Mouse (Mus musculus) A20 (cell line): ENCODE data around the gene Prkaca.
"Not testable (repeated sequence)": the region's sequence is repeated elsewhere in the genome, so short reads cannot be mapped to it uniquely, and the experiment has no call there.

Experiments used
- DNase-seq: peaks from one replicate; pipeline ENCODE4 v3.0.0-alpha.2; 2011; ENCODE audit warnings: low read depth, low spot score

The Prkaca gene

GRCm38 (mm10) chr8:83976101-83976630, 3.4 kb downstream of the Prkaca start:
- DNase-seq: peak; percentile 45

GRCm38 (mm10) chr8:83976779-83977350, 4.1 kb downstream of the Prkaca start:
- DNase-seq: peak; percentile 36

- no peak for DNase-seq
Observed at GRCm38 (mm10) chr8:83977646-83978045, 4.9 kb downstream of the Prkaca start.

DNA sequence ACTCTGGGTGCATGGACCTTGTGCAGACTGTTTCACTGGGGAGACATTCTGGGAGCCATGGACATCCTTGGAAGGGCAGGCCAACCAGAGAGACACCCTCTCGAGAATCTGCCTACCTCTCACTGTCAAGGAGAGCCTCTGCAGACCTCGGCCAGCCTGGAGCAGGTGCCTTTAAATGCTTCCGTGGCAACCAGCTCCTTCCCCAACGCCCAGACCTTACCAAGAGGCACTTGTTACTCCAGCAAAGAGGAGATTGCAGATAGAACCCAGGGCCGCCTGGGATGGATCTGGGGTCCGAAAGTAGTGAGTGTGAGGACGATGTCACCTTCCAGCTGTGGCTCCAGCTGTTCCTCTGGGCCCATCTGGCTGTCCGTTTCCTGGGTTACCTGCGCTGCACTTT, 5.4 kb downstream of the Prkaca start:
- DNase-seq: no peak

DNA sequence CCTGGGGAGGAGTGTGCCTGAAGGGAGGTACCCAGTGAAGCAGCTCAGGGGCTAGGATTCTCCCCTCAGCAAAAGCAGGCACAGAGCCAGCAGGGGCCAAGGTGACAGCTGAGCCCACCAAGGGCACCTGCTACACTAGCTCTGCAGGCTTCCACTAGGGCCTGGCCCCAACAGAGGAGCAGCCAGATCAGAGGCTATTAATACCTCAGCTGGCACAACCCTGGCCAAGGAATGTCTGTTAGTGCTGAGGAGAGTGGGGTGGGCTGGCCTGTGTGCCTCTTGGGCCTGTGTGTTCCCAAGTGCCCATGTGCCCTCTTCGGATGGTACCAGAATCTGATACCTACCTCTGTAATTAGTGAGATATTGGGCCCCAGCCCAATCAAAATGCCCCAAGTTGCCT, 7.5 kb downstream of the Prkaca start:
- DNase-seq: no peak

GRCm38 (mm10) chr8:83980845-83981244, 8.1 kb downstream of the Prkaca start:
- DNase-seq: no peak

- no peak for DNase-seq
Observed at GRCm38 (mm10) chr8:83981533-83981932, 8.7 kb downstream of the Prkaca start.

GRCm38 (mm10) chr8:83982449-83982848, 9.7 kb downstream of the Prkaca start:
- DNase-seq: no peak

GRCm38 (mm10) chr8:83983222-83983621, 10.4 kb downstream of the Prkaca start:
- not testable (repeated sequence) for DNase-seq

DNA sequence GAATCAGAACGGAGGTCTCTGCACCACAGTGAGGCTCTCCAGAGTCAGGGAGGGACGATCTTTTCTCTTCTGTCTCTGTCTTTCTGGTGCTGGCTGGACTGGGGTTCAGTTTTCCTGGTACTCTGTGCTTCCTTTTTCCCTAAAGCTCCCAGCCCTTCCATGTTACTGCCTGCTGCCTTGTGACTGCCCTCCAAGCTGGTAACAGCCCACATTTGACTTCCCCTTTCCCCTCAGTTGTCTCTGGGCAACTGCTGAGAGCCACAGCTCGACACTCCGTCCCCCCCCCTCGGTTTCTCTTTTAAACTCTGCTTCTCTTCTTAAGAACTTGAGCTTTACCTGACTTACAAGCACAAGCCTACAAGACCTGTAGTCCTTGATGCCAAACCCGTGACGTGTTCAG, 16.4 kb downstream of the Prkaca start:
- DNase-seq: peak; percentile 68

DNA sequence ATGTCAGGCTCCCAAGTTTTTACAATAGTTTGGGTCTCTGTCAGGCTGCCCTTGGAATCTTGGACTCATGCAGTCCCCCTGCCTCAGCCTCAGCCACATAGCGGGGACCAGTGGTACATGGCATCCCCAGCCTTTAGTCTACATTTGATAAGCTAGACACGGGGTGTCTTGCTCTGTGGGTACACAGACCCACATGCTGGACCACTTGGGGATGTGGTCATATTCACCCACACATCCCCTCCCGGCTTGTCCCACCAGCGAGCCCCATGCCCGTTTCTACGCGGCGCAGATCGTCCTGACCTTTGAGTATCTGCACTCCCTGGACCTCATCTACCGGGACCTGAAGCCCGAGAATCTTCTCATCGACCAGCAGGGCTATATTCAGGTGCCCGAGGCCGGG, 17.4 kb downstream of the Prkaca start:
- DNase-seq: no peak

DNA sequence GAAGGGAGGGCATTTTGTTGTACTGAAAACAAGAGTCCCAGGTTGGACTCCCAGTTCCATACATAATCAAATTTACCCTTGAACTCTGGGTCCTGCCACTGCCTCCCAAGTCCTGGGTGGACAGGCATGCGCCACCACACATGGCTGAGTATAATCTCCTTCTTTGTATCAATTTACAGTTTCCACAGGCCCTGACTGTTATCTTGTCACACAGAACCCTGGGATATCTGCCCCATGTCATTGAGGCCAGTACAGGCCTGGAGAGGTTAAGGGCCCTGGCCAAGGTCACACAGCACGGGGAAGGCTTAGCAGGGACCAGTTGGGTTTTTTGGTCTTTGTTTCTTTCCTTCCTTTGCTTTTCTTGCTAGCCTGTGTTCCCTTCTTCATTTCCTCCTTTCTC, 19.7 kb downstream of the Prkaca start:
- no peak for DNase-seq

GRCm38 (mm10) chr8:83994030-83994429, 21.2 kb downstream of the Prkaca start:
- no peak for DNase-seq

DNA sequence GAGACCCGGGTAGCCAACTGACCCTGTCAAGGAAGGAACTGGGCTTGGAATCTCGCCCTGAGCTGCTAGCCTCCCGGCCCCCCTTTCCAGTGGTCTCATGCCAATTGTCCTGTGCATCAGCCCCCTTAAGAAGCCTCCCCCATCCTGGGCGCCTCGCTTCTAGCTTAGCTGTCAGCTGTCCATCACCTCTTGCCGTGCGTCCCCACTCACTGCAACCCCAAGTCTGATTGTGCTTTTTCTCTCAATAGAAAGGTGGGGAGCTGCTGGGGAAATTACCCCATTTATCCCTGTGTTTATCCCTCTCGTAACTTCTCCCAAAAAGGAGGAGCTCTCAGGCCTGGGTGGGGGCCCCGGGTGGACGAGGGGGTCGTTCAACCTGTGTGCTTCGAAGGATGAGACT, 23.2 kb downstream of the Prkaca start:
- no peak for DNase-seq

GRCm38 (mm10) chr8:83996567-83997505, 24.0 kb downstream of the Prkaca start:
- peak; percentile 91 for DNase-seq

DNA sequence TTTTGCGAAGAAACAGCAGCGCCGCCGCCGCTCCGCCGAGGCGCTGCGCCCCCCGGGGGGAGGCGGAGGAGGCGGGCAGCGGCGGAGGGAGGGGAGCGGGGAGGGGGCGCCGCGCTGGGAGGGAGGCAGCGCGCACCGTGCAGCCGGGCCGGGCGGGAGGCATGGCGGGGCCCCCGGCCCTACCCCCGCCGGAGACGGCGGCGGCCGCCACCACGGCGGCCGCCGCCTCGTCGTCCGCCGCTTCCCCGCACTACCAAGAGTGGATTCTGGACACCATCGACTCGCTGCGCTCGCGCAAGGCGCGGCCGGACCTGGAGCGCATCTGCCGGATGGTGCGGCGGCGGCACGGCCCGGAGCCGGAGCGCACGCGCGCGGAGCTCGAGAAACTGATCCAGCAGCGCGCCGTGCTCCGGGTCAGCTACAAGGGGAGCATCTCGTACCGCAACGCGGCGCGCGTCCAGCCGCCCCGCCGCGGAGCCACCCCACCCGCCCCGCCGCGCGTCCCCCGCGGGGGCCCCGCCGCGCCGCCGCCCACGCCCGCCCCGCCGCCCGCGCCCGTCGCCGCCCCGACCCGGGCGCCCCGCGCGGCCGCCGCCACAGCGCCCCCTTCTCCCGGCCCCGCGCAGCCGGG, 24.8 kb downstream of the Prkaca start, which contains the start of gene Samd1:
TSS of gene Samd1 (plus strand) at position 162 of the 631 bp plus-strand sequence.
- DNase-seq: peak; percentile 70

DNA sequence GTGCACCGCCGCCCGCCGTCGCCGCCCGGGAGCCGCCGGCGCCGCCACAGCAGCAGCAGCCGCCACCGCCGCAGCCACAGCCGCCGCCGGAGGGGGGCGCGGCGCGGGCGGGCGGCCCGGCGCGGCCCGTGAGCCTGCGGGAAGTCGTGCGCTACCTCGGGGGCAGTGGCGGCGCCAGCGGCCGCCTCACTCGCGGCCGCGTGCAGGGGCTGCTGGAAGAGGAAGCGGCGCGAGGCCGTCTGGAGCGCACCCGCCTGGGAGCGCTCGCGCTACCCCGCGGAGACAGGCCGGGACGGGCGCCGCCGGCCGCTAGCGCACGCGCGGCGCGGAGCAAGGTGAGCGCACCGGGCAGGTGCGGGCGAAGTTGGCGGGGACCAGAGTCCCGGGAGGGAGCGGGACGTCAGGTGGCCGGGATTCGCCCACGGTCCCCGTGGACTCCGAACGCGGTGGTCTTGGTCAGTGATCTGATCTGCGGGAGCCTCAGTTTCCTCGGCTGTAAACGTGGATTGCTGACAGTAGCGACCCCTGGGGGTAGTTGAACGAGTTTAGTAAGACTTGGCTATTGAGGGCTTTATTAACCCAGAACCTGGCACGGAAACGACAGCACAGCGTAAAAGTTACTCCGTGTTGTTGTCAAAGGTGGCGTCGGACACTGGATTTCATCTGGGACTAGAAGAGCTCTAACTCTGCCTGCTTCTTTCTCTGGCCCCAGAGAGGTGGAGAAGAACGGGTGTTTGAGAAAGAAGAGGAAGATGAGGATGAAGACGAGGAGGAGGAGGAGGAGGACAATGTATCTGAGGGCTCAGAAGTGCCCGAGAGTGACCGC, 25.7 kb downstream of the Prkaca start:
- DNase-seq: peak; percentile 91

- DNase-seq: no peak
Observed at GRCm38 (mm10) chr8:83999057-83999705, 26.4 kb downstream of the Prkaca start.

- DNase-seq: no peak
Observed at GRCm38 (mm10) chr8:83999825-84000224, 27.0 kb downstream of the Prkaca start.

GRCm38 (mm10) chr8:84001281-84002000, 28.6 kb downstream of the Prkaca start, which contains the start of gene 1700067K01Rik:
1700067K01Rik (plus strand) TSS chr8:84001502.
- DNase-seq: no peak
